Mouse (Mus musculus): ENCODE results near the gene Olfr1356. TPM values are rescaled to one million over a fixed set of nuclear protein-coding genes. Genes with fewer than 3 reads are reported as not detected.

Olfr1356 gene
- polyA plus RNA-seq (2017; shearing (Covaris generic)), result not detected

DNA sequence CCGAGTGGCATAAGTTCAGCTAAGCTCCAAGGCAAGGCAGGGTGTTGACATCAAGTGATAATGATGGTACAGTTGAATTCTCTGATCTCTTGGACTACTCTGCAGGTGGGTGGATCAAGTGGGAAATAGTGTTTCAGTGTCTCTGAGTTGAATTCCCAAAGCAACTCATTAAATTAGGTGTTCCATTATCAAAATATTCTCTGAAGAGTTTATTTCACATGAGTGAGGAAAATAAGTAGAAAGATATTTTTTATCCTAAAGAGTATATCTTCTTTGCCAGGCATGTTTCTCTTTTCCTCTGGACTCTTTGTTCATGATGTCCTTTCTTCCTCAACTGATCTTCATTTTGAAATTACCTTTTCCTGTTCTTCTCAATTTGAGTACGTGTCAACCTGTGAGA lies at the start of gene Olfr1356:
Olfr1356 (minus strand) TSS at position 101 of the 400 bp plus-strand sequence.

DNA sequence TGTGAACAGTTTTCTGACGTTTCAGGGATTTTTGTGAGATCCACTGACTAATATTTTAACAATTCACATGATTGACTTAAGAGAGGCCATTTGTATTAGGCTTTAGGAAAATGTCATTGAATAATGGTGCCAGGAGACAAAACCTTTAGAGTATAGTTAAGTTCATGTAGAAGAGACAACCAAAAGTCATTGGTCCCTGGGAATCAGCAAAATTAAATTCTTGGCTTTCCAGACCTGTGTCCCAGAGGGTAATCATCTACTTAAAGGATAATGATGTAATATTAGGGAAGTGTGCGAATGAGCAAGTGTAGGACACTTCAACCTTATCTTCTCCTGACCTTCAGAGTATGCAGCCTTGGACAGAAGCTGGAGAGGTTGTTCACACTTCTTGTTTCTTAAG lies 23.3 kb upstream of the Olfr1356 start, which contains the start of gene Olfr1355:
Olfr1355 (plus strand) TSS at position 301 of the 400 bp plus-strand sequence.

Other genes starting within 250 kb of the Olfr1356 start
- not detected for gene Olfr1357, start 234.1 kb downstream of the Olfr1356 start, polyA plus RNA-seq (2017; shearing (Covaris generic))
- gene Casp14, start 133.9 kb downstream of the Olfr1356 start, polyA plus RNA-seq (2017; shearing (Covaris generic)), result not detected
- not detected for gene Ccdc105, start 99.1 kb downstream of the Olfr1356 start, polyA plus RNA-seq (2017; shearing (Covaris generic))
- gene Slc1a6, start 71.7 kb downstream of the Olfr1356 start, polyA plus RNA-seq (2017; shearing (Covaris generic)), result not detected
- gene Olfr1355, start 23.4 kb upstream of the Olfr1356 start, polyA plus RNA-seq (2017; shearing (Covaris generic)), result not detected
- gene Olfr1354, start 61.0 kb upstream of the Olfr1356 start, polyA plus RNA-seq (2017; shearing (Covaris generic)), result not detected
- not detected for gene Olfr8, start 98.5 kb upstream of the Olfr1356 start, polyA plus RNA-seq (2017; shearing (Covaris generic))
- not detected for gene Olfr1353, start 111.1 kb upstream of the Olfr1356 start, polyA plus RNA-seq (2017; shearing (Covaris generic))
- gene Olfr1352, start 128.9 kb upstream of the Olfr1356 start, polyA plus RNA-seq (2017; shearing (Covaris generic)), result not detected
- not detected for gene Olfr1351, start 160.3 kb upstream of the Olfr1356 start, polyA plus RNA-seq (2017; shearing (Covaris generic))
- not detected for gene Olfr57, start 176.6 kb upstream of the Olfr1356 start, polyA plus RNA-seq (2017; shearing (Covaris generic))
- 33.3 TPM for gene 2610008E11Rik, start 245.4 kb upstream of the Olfr1356 start, polyA plus RNA-seq (2017; shearing (Covaris generic))